Mouse (Mus musculus) liver, adult 2 months (tissue): ENCODE data around the gene Mdc1. TPM values are rescaled to one million over a fixed set of nuclear protein-coding genes. Genes with fewer than 3 reads are reported as not detected.

Source experiments
- DNase-seq: peaks from one replicate; pipeline ENCODE4 v3.0.0-alpha.2; 2011; ENCODE audit warnings: low read depth, low spot score; ENCODE audit errors: extremely low read depth
- H3K27ac ChIP-seq: fragments of 200-500 bp; replicated peaks from 2 replicates; pipeline ENCODE4 v1.5.1; 2012; ENCODE audit warnings: low read depth, mild to moderate bottlenecking, control low read depth, inconsistent platforms, low read length; ENCODE audit not compliant: insufficient read depth
- H3K27me3 ChIP-seq: fragments of 200-500 bp; 2 replicates; pipeline ENCODE4 v1.6.1; 2012; ENCODE audit warnings: mild to moderate bottlenecking, moderate library complexity, low read length, inconsistent platforms; ENCODE audit not compliant: control insufficient read depth, insufficient read depth
- H3K36me3 ChIP-seq: fragments of 200-500 bp; 2 replicates; pipeline ENCODE4 v1.6.1; 2012; ENCODE audit warnings: low read length, inconsistent platforms; ENCODE audit not compliant: control insufficient read depth, insufficient read depth
- H3K4me1 ChIP-seq: fragments of 200-500 bp; 2 replicates; pipeline ENCODE4 v1.6.1; 2011; ENCODE audit warnings: low read length; ENCODE audit not compliant: control insufficient read depth, insufficient read depth
- H3K4me3 ChIP-seq: fragments of 200-500 bp; 2 replicates; pipeline ENCODE4 v1.5.1; 2011; ENCODE audit warnings: low read depth, mild to moderate bottlenecking, control low read depth, low read length, moderate library complexity; ENCODE audit not compliant: insufficient read depth
- H3K79me2 ChIP-seq: fragments of 200-500 bp; 2 replicates; pipeline ENCODE4 v1.6.1; 2012; ENCODE audit warnings: inconsistent platforms, mild to moderate bottlenecking, low read length, moderate library complexity; ENCODE audit not compliant: control insufficient read depth, insufficient read depth
- H3K9ac ChIP-seq: fragments of 200-500 bp; 2 replicates; pipeline ENCODE4 v1.6.1; 2012; ENCODE audit warnings: low read depth, mild to moderate bottlenecking, control low read depth, inconsistent platforms, low read length
- CTCF ChIP-seq: fragments of 200-500 bp; IDR thresholded peaks from 2 replicates; pipeline ENCODE4 v1.5.1; 2011; ENCODE audit warnings: low read depth, low read length, control low read depth
- POLR2A ChIP-seq: fragments of 200-500 bp; IDR thresholded peaks from 2 replicates; pipeline ENCODE4 v1.6.1; 2011; ENCODE audit warnings: low read length, control low read depth; ENCODE audit not compliant: insufficient read depth; ENCODE audit errors: extremely low read depth
- WGBS: fragments of 180-500 bp; shearing (Covaris S2); methylation state at CpG from one replicate; pipeline ENCODE4 v1.1.7; 2018; 5-methylcytosine and 5-hydroxymethylcytosine counted together
- polyA plus RNA-seq: library from polyadenylated mRNA; depleted of rRNA; stranded (reverse); fragments of >200 nt; gene quantifications from 2 replicates; pipeline ENCODE4 v1.2.3, GENCODE M21; 2012
- total RNA-seq: library from RNA; depleted of rRNA; stranded (reverse); fragments of >200 nt; gene quantifications from 2 replicates; pipeline ENCODE4 v1.2.3, GENCODE M21; 2014

Gene Mdc1
- total and polyA plus RNA-seq, 2 experiments: 2.4 to 3.0 TPM

DNA sequence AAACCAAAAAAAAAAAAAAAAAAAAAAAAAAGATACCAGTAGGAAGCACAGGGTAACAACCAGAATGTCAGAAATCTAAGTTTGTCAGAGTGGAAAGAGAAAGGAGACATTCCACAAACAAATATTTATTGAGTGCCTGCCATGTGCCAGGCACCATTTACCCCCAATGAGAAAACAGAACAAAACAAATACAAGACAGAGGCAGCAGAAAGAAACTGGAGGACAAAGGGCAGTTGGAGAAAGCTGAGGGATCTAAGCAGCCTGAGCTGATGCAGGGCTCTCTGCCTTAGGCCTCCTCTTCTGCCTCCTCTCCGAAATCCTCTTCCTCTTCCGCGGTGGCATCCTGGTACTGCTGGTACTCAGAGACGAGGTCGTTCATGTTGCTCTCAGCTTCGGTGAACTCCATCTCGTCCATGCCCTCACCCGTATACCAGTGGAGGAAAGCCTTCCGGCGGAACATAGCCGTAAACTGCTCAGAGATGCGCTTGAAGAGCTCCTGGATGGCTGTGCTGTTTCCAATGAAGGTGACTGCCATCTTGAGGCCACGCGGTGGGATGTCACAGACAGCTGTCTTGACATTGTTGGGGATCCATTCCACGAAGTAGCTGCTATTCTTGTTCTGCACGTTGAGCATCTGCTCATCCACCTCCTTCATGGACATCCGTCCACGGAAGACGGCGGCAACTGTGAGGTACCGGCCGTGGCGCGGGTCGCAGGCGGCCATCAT is 6.5 kb upstream of the Mdc1 start:
- Histone ChIP-seq H3K4me1 (peaks cover 17% of the 10 kb centered on the region), H3K79me2 (no peaks in the 10 kb centered on the region), H3K27me3 (no peaks in the 10 kb centered on the region), H3K27ac (peak overlapping the region; percentile 19; the same call in 1 of the 2 replicates), H3K9ac (no peak overlapping the region; the same call in 1 of the 2 replicates), H3K4me3 (no peak overlapping the region), H3K36me3 (no peaks in the 10 kb centered on the region; the same call in 1 of the 2 replicates)
- no peak for TF ChIP-seq CTCF
- peak; percentile 83 for DNase-seq
- WGBS: 63% methylated on average over 26 of the region's 26 CpGs

DNA sequence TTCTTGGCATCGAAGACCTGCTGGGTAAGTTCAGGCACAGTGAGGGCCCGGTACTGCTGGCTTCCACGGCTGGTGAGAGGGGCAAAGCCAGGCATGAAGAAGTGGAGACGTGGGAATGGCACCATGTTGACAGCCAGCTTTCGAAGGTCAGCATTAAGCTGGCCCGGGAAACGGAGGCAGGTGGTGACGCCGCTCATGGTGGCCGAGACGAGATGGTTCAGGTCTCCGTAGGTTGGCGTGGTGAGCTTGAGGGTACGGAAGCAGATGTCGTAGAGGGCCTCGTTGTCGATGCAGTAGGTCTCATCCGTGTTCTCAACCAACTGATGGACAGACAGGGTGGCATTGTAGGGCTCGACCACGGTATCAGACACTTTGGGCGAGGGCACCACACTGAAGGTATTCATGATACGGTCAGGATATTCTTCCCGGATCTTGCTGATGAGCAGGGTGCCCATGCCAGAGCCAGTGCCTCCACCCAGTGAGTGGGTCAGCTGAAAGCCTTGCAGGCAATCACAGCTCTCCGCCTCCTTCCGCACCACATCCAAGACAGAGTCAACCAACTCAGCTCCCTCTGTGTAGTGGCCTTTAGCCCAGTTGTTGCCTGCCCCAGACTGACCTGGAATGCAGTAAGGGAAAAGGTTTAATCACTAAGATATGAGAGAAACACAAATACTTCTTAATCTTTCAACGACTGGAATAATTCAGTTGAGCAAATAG is 5.7 kb upstream of the Mdc1 start:
- no peaks in the 10 kb centered on the region; the same call in 1 of the 2 replicates for H3K36me3 ChIP-seq

DNA sequence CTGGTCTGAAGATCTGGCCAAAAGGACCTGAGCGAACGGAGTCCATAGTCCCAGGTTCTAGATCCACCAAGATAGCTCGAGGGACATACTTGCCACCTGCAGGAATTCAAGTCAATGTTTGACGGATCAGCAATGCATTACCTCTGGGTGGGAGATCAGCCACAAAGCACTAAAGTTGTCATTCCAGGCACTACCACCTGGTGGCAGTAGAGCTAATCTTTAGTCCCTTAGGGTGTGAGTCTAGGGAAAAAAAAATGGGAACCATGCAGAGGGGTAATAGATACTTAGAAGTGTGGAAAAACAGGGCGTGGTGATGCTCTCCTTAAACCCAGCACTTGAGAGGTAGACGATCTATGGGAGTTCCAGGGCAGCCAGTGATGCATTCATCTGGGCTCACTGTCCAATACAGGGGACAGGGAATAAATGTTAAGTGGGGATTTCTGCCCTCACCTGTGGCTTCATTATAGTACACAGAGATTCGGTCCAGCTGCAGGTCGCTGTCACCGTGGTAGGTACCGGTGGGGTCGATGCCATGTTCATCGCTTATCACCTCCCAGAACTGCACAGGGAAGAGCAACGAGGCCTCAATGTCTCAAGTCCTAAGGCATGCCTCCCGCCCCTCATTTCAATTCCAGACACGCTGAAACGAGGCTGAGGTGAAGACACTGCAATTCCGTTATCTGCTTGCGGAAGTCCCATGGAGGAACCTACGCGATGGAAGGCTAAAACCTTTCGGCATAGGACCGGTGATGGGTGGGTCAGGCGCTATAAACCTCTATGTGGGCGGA is 4.9 kb upstream of the Mdc1 start:
- 7% methylated on average over 24 of the region's 24 CpGs for whole genome bisulfite sequencing

More for the DNA sequence above, 5.7 kb upstream of the Mdc1 start:
- no peak overlapping the region for H3K27ac ChIP-seq
- no peak for TF ChIP-seq CTCF
- TF ChIP-seq POLR2A: no peak
- no peaks in the 10 kb centered on the region for H3K27me3 ChIP-seq
- H3K9ac ChIP-seq: no peak overlapping the region
- H3K79me2 ChIP-seq: no peaks in the 10 kb centered on the region
- no peak overlapping the region for H3K4me3 ChIP-seq
- 77% methylated on average over 26 of the region's 26 CpGs for WGBS
- DNase-seq: no peak
- H3K4me1 ChIP-seq: peaks cover 17% of the 10 kb centered on the region

DNA sequence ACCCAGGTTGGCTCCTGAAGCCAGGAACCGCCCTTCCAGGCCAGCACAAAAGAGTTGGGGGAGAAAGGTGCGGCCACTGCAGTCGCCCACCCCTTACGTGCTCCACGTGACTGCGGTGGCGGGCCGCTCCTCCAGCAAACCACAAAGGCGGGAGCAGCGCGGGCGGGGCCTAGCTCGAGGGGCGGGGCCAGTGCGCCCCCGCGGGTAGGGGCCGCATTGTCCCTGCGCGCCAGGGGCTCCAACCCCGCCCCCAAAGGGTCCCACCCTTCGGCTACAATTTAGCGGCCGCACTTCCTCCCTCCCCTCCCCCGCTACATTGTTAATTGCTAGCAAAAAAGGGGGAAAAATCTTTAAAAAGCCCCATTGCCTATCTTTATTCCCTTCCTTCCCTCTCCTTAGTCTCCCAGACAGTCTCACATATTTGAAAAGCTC is 4.3 kb upstream of the Mdc1 start:
- under 1% methylated on average over 25 of the region's 25 CpGs for WGBS
- Histone ChIP-seq H3K9ac (peak overlapping the region; percentile 71), H3K4me3 (peak overlapping the region; percentile 90), H3K27ac (peak overlapping the region; percentile 73; the same call in 1 of the 2 replicates), H3K36me3 (no peaks in the 10 kb centered on the region; the same call in 1 of the 2 replicates), H3K79me2 (no peaks in the 10 kb centered on the region), H3K27me3 (no peaks in the 10 kb centered on the region), H3K4me1 (peaks cover 18% of the 10 kb centered on the region)
- DNase-seq: no peak
- TF ChIP-seq POLR2A: no peak

More for the DNA sequence above, 4.9 kb upstream of the Mdc1 start:
- H3K4me3 ChIP-seq: peak overlapping the region; percentile 90
- peak; percentile 66 for DNase-seq
- TF ChIP-seq POLR2A (no peak), CTCF (peak; percentile 46)
- no peaks in the 10 kb centered on the region for H3K79me2 ChIP-seq
- H3K4me1 ChIP-seq: peaks cover 17% of the 10 kb centered on the region
- H3K27ac ChIP-seq: 0 out of 2 replicates have a peak overlapping the region, but pooled peaks have one; percentile 11
- H3K36me3 ChIP-seq: no peaks in the 10 kb centered on the region; the same call in 1 of the 2 replicates
- H3K27me3 ChIP-seq: no peaks in the 10 kb centered on the region
- peak overlapping the region; percentile 24 for H3K9ac ChIP-seq

DNA sequence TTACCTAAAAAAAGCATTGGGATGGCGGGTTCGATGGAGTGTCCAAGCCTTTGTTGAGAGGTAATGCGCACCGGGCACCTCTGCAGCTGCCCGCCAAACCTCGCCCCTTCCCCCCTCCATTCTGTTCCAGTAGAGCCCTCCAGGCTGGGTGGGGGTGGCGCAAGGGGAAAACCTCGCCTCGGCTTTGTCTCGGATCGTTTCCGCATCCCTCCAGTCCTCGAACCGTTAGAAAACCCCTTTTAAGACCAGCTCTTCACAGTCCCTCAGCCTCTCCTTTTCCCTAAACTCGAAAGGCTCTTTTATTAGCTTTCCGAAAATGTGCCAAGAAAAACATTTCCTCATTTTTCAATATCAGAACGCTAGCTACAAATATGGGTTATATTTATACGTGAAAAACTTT is 3.8 kb upstream of the Mdc1 start:
- Histone ChIP-seq H3K4me1 (peaks cover 18% of the 10 kb centered on the region), H3K36me3 (no peaks in the 10 kb centered on the region), H3K79me2 (no peaks in the 10 kb centered on the region), H3K27me3 (no peaks in the 10 kb centered on the region), H3K4me3 (peak overlapping the region; percentile 90), H3K27ac (peak overlapping the region; percentile 73), H3K9ac (peak overlapping the region; percentile 71)
- WGBS: under 1% methylated on average over 18 of the region's 18 CpGs
- DNase-seq: no peak
- TF ChIP-seq POLR2A (no peak), CTCF (no peak)
